Mouse (Mus musculus): ENCODE measurements around the gene Mrps10. TPM values are rescaled to one million over a fixed set of nuclear protein-coding genes. Genes with fewer than 3 reads are reported as not detected.
"Not testable (repeated sequence)": the region's sequence is repeated elsewhere in the genome, so short reads cannot be mapped to it uniquely, and the experiment has no call there.

Gene Mrps10
- polyA plus RNA-seq, 1 experiment from 2014 or later: 74.1 TPM

DNA sequence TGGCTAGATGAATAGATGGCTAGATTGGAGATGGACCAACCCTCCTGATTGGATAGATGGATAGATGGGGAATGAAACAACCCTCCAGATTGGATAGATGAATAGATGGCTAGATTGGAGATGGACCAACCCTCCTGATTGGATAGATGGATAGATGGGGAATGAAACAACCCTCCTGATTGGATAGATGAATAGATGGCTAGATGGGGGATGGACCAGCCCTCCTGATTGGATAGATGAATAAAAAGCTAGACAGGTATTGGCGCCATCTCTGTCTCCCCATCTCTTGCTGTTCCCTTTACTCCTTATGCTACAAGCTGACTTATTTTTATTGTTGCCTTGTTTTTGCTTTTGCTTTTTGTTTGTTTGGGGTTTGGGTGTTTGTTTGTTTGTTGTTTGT lies 53.9 kb downstream of the Mrps10 start:
- not testable (repeated sequence) for H3K27me3 ChIP-seq; H3K4me2 ChIP-seq (replicated peaks); H3K27ac ChIP-seq; H3K4me1 ChIP-seq; H3K9me3 ChIP-seq; ATAC-seq (ENCODE audit: low FRiP score, low read depth); H3K9ac ChIP-seq; H3K4me3 ChIP-seq; H3K36me3 ChIP-seq
- 95% methylated on average over 1 of the region's 1 CpGs for WGBS

DNA sequence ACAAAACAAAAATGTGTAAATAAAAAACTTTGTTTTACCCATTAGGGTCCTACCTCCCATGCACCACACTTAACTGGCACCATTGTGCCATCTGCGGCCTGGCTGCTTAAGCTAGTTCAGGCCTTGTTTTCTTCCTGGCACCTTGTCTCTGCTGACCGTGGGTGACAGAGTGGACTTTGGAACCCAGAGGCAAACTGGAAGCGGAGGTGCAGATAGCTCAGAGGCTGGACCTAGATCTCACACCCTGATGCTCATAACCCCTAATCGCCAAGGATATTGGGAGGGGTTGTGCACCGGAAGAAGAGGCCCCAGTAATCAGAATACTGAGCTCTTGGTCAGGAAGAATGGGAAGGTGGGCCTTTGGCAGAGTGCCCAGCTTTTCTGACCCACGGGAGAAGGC lies 55.5 kb downstream of the Mrps10 start:
- WGBS: 82% methylated on average over 6 of the region's 6 CpGs

DNA sequence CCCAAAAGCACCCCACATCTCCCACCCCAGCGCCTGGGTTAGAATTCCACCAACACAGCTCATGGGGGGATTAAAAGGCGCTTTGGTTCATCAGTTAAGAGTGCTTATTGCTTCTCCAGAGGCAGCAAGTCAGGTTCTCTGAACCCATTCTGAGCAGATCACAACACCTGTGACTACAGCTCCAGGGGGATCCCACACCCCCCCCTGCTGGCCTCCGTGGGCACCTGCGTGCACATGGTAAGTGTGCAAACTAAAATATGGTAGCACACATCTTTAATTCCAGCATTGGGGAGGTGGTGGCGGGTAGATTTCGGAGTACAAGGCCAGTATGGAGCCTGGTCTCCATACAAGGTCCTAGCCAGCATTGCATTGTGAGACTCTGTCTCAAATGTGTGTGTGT lies 58.6 kb downstream of the Mrps10 start:
- no peak for ATAC-seq (ENCODE audit: low FRiP score, low read depth)
- Histone ChIP-seq H3K36me3 (no peaks in the 10 kb centered on the region), H3K9ac (no peak overlapping the region), H3K4me3 (no peak overlapping the region), H3K9me3 (no peaks in the 10 kb centered on the region), H3K4me1 (peaks cover 6% of the 10 kb centered on the region; the same call in 1 of the 2 replicates), H3K27ac (no peak overlapping the region), H3K4me2 (replicated peaks) (no peak overlapping the region), H3K27me3 (peaks cover 32% of the 10 kb centered on the region)
- WGBS: 67% methylated on average over 6 of the region's 6 CpGs

More for the DNA sequence above, 55.5 kb downstream of the Mrps10 start:
- H3K36me3 ChIP-seq: no peaks in the 10 kb centered on the region
- H3K27me3 ChIP-seq: peaks cover 11% of the 10 kb centered on the region; the same call in 1 of the 2 replicates
- H3K4me2 ChIP-seq (replicated peaks): no peak overlapping the region
- no peaks in the 10 kb centered on the region for H3K9me3 ChIP-seq
- peaks cover 6% of the 10 kb centered on the region; the same call in 1 of the 2 replicates for H3K4me1 ChIP-seq
- no peak overlapping the region; the same call in 1 of the 2 replicates for H3K9ac ChIP-seq
- no peak overlapping the region for H3K4me3 ChIP-seq
- ATAC-seq (ENCODE audit: low FRiP score, low read depth): no peak
- H3K27ac ChIP-seq: no peak overlapping the region

DNA sequence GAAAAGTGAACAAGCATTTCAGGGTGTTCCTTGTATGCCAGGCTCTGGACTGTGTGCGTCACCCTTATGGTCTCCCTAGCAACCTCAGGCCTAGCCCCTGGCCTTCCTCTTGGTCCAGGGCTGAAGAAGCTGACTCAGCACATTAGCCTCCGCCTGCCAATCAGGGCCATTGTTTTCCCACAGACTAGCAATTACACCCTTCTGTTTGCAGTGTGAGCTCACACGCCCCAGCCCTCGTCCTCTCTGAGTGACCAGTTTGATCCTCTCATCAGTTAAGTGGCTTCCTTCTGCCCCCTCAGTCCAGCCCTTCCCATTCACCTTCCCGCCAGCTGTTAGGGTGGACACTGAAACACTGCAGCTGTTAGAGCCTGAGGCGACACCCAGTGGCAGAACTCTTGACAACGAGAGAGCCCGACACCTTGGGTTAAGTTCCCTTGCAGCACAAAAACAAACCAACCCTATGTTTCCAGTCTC lies 60.2 kb downstream of the Mrps10 start:
- H3K4me1 ChIP-seq: peaks cover 6% of the 10 kb centered on the region; the same call in 1 of the 2 replicates
- peak overlapping the region; percentile 31; the same call in 1 of the 2 replicates for H3K4me2 ChIP-seq (replicated peaks)
- no peaks in the 10 kb centered on the region for H3K36me3 ChIP-seq
- H3K9me3 ChIP-seq: no peaks in the 10 kb centered on the region
- H3K27me3 ChIP-seq: peaks cover 32% of the 10 kb centered on the region
- peak; percentile 57; the same call in 1 of the 2 replicates for ATAC-seq (ENCODE audit: low FRiP score, low read depth)
- H3K4me3 ChIP-seq: no peak overlapping the region
- H3K9ac ChIP-seq: no peak overlapping the region
- no peak overlapping the region for H3K27ac ChIP-seq
- WGBS: 14% methylated on average over 8 of the region's 8 CpGs

DNA sequence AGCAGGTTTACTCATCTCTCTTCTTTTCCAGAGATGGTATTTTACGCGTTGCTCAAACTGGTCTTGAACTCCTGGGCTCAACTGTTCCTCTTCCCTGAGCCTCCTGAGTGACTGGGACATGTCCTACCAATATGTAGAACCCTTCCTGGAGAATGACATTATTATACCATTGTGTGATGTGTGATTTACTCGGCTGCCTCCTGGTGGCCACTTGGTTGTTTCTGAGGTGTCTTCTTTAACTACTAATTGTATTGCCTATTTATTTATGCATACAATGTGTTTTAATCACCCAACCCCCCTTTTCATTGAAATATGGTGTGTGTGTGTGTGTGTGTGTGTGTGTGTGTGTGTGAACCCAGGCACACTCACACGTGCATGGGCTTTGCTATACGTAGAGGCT lies 62.1 kb downstream of the Mrps10 start:
- no peaks in the 10 kb centered on the region for H3K36me3 ChIP-seq
- H3K9me3 ChIP-seq: no peaks in the 10 kb centered on the region
- H3K27me3 ChIP-seq: peaks cover 42% of the 10 kb centered on the region
- 73% methylated on average over 5 of the region's 5 CpGs for WGBS
- H3K27ac ChIP-seq: no peak overlapping the region
- no peak for ATAC-seq (ENCODE audit: low FRiP score, low read depth)
- no peak overlapping the region for H3K4me3 ChIP-seq
- peaks cover 6% of the 10 kb centered on the region; the same call in 1 of the 2 replicates for H3K4me1 ChIP-seq
- H3K9ac ChIP-seq: no peak overlapping the region
- no peak overlapping the region for H3K4me2 ChIP-seq (replicated peaks)

Other genes with a start within 250 kb of the Mrps10 start
- 0.49 and 0.62 TPM in 2 replicates for gene Guca1b, start 16.5 kb downstream of the Mrps10 start, polyA plus RNA-seq (2015; fragmentation: Nextera tagmentation; extraction: Ambion mirVana)
- gene Guca1a, start 31.7 kb downstream of the Mrps10 start, polyA plus RNA-seq (2015; fragmentation: Nextera tagmentation; extraction: Ambion mirVana): 1.8 and 2.7 TPM in 2 replicates
- gene AI661453, start 67.7 kb downstream of the Mrps10 start, polyA plus RNA-seq (2015; fragmentation: Nextera tagmentation; extraction: Ambion mirVana): 0.66 and 0.99 TPM in 2 replicates
- 0.24 TPM in 1 of 2 replicates, not detected in the other for gene 1700001C19Rik, start 68.5 kb downstream of the Mrps10 start, polyA plus RNA-seq (2015; fragmentation: Nextera tagmentation; extraction: Ambion mirVana)
- 34.6 and 34.9 TPM in 2 replicates for gene Taf8, start 133.4 kb downstream of the Mrps10 start, polyA plus RNA-seq (2015; fragmentation: Nextera tagmentation; extraction: Ambion mirVana)
- 392 and 402 TPM in 2 replicates for gene Ccnd3, start 136.2 kb downstream of the Mrps10 start, polyA plus RNA-seq (2015; fragmentation: Nextera tagmentation; extraction: Ambion mirVana)
- 26.6 and 28.6 TPM in 2 replicates for gene Bysl, start 242.6 kb downstream of the Mrps10 start, polyA plus RNA-seq (2015; fragmentation: Nextera tagmentation; extraction: Ambion mirVana)
- gene Med20, start 242.7 kb downstream of the Mrps10 start, polyA plus RNA-seq (2015; fragmentation: Nextera tagmentation; extraction: Ambion mirVana): 50.6 and 52.2 TPM in 2 replicates
- 1.8 and 2.2 TPM in 2 replicates for gene Gm20517, start 242.7 kb downstream of the Mrps10 start, polyA plus RNA-seq (2015; fragmentation: Nextera tagmentation; extraction: Ambion mirVana)

Measured in limb, embryonic 13.5 days (tissue).